Mouse (Mus musculus) stomach, postnatal 0 days (tissue): ENCODE results near the gene Lrrd1. TPM values are rescaled to one million over a fixed set of nuclear protein-coding genes. Genes with fewer than 3 reads are reported as not detected.
A peak's percentile ranks its signal among the peaks of the same experiment; 100 is the strongest.
"Not testable (repeated sequence)": the region's sequence is repeated elsewhere in the genome, so short reads cannot be mapped to it uniquely, and the experiment has no call there.

Experiments
- ATAC-seq: fragments of 200-750 bp; cut with Nextera tagmentation; 2 replicates; pipeline ENCODE4 v1.8.0; 2017; ENCODE audit not compliant: low FRiP score, low TSS enrichment
- DNase-seq: peaks from one replicate; pipeline ENCODE4 v3.0.0-alpha.2; 2016; ENCODE audit warnings: low spot score
- H3K27ac ChIP-seq: fragments of 300-500 bp; sonication (generic); replicated peaks from 2 replicates; pipeline ENCODE4 v1.5.1; 2014; ENCODE audit warnings: mild to moderate bottlenecking, control low read depth
- H3K27me3 ChIP-seq: fragments of 300-500 bp; sonication (generic); 2 replicates; pipeline ENCODE4 v1.6.1; 2014; ENCODE audit warnings: low read length; ENCODE audit not compliant: control insufficient read depth, insufficient read depth
- H3K36me3 ChIP-seq: fragments of 300-500 bp; sonication (generic); 2 replicates; pipeline ENCODE4 v1.6.1; 2014; ENCODE audit warnings: low read length, mixed read lengths; ENCODE audit not compliant: control insufficient read depth, insufficient read depth
- H3K4me1 ChIP-seq: fragments of 300-500 bp; sonication (generic); replicated peaks from 2 replicates; pipeline ENCODE4 v1.6.1; 2014; ENCODE audit warnings: antibody characterized with exemption; ENCODE audit not compliant: control insufficient read depth, insufficient read depth
- H3K4me2 ChIP-seq: fragments of 300-500 bp; sonication (generic); replicated peaks from 2 replicates; pipeline ENCODE4 v1.6.1; 2014; ENCODE audit warnings: low read depth, mild to moderate bottlenecking, control low read depth, moderate library complexity
- H3K4me3 ChIP-seq: fragments of 300-500 bp; sonication (generic); 2 replicates; pipeline ENCODE4 v1.5.1; 2014; ENCODE audit warnings: low read depth, low read length, control low read depth
- H3K9ac ChIP-seq: fragments of 300-500 bp; sonication (generic); 2 replicates; pipeline ENCODE4 v1.6.1; 2014; ENCODE audit warnings: mild to moderate bottlenecking, low read length, control low read depth, mixed read lengths
- H3K9me3 ChIP-seq: fragments of 300-500 bp; sonication (generic); 2 replicates; pipeline ENCODE4 v1.6.1; 2016; ENCODE audit warnings: low read length; ENCODE audit not compliant: control insufficient read depth
- CTCF ChIP-seq: IDR thresholded peaks from 2 replicates; pipeline ENCODE4 v1.5.1; 2016; ENCODE audit warnings: antibody characterized with exemption, low read depth, mild to moderate bottlenecking, moderate library complexity
- EP300 ChIP-seq: optimal IDR thresholded peaks from 2 replicates; pipeline ENCODE3; 2016; ENCODE audit warnings: antibody characterized with exemption
- WGBS: fragments of 180-500 bp; shearing (Covaris S2); extraction: QIAGEN DNeasy Blood & Tissue Kit; methylation state at CpG from one replicate; pipeline ENCODE4 v1.1.7; 2014; 5-methylcytosine and 5-hydroxymethylcytosine counted together
- polyA plus RNA-seq: library from polyadenylated mRNA; unstranded; fragments of >200 nt; fragmentation: Nextera tagmentation; extraction: Ambion mirVana; gene quantifications from 2 replicates; pipeline ENCODE4 v1.2.1, GENCODE M21; 2015

Gene Lrrd1
- polyA plus RNA-seq, 1 experiment from 2014 or later, result not detected

- TF ChIP-seq EP300, result no peak
- no peak for ATAC-seq
- no peaks in the 10 kb centered on the region for H3K4me1 ChIP-seq
- no peaks in the 10 kb centered on the region for H3K27me3 ChIP-seq
- 72% methylated on average over 1 of the region's 1 CpGs for WGBS
- no peaks in the 10 kb centered on the region for H3K9me3 ChIP-seq
- no peaks in the 10 kb centered on the region for H3K36me3 ChIP-seq
- H3K4me3 ChIP-seq, result no peak overlapping the region
- no peak overlapping the region for H3K27ac ChIP-seq
- H3K4me2 ChIP-seq, result no peak overlapping the region
- DNase-seq, result no peak
- H3K9ac ChIP-seq, result no peak overlapping the region
These were observed 27.4 kb downstream of the Lrrd1 start for GRCm38 (mm10) chr5:3872348-3872747.

- Histone ChIP-seq H3K4me2 (no peak overlapping the region), H3K4me3 (no peak overlapping the region), H3K4me1 (no peaks in the 10 kb centered on the region), H3K9ac (no peak overlapping the region), H3K27me3 (no peaks in the 10 kb centered on the region), H3K9me3 (no peaks in the 10 kb centered on the region), H3K36me3 (no peaks in the 10 kb centered on the region), H3K27ac (no peak overlapping the region)
- 67% methylated on average over 3 of the region's 3 CpGs for WGBS
- ATAC-seq, result no peak
- no peak for TF ChIP-seq CTCF
- no peak for TF ChIP-seq EP300
- DNase-seq, result no peak
These were observed 28.5 kb downstream of the Lrrd1 start for GRCm38 (mm10) chr5:3873485-3873884.

GRCm38 (mm10) chr5:3886862-3887261 lies 41.9 kb downstream of the Lrrd1 start:
- not testable (repeated sequence) for H3K4me1 ChIP-seq, H3K36me3 ChIP-seq, DNase-seq, H3K9me3 ChIP-seq, H3K9ac ChIP-seq, H3K4me2 ChIP-seq, ATAC-seq, H3K4me3 ChIP-seq, H3K27me3 ChIP-seq, H3K27ac ChIP-seq
- WGBS, result 81% methylated on average over 7 of the region's 7 CpGs

GRCm38 (mm10) chr5:3889201-3889600 lies 44.2 kb downstream of the Lrrd1 start:
- no peaks in the 10 kb centered on the region for H3K36me3 ChIP-seq
- no peaks in the 10 kb centered on the region for H3K9me3 ChIP-seq
- no peak for TF ChIP-seq EP300
- TF ChIP-seq CTCF, result peak; percentile 24; the same call in 1 of the 2 replicates
- no peak overlapping the region for H3K9ac ChIP-seq
- ATAC-seq (no peak), DNase-seq (no peak)
- no peaks in the 10 kb centered on the region for H3K27me3 ChIP-seq
- no peak overlapping the region for H3K4me3 ChIP-seq
- no peak overlapping the region for H3K27ac ChIP-seq
- H3K4me1 ChIP-seq, result no peaks in the 10 kb centered on the region
- H3K4me2 ChIP-seq, result no peak overlapping the region

- H3K36me3 ChIP-seq, DNase-seq, H3K27ac ChIP-seq, H3K4me1 ChIP-seq, H3K27me3 ChIP-seq, H3K9me3 ChIP-seq: not testable (repeated sequence)
- H3K4me2 ChIP-seq, result peak within 1 kb of the TSS; percentile 61
- peak; percentile 49 for TF ChIP-seq CTCF
- H3K4me3 ChIP-seq, result peak within 1 kb of the TSS; percentile 40
- H3K9ac ChIP-seq, result peak within 1 kb of the TSS; percentile 32; the same call in 1 of the 2 replicates
- peak; percentile 100 for ATAC-seq
- WGBS, result 0% methylated on average over 7 of the region's 47 CpGs
These were observed 48.7 kb downstream of the Lrrd1 start, which contains the start of gene Mterf1a for GRCm38 (mm10) chr5:3893459-3894293. Mterf1a (minus strand) TSS chr5:3893933.

GRCm38 (mm10) chr5:3894294-3894619 lies 49.3 kb downstream of the Lrrd1 start:
- WGBS, result 94% methylated on average over 4 of the region's 4 CpGs
- not testable (repeated sequence) for H3K9ac ChIP-seq, H3K4me3 ChIP-seq, H3K9me3 ChIP-seq, H3K36me3 ChIP-seq, H3K27ac ChIP-seq, H3K4me2 ChIP-seq, H3K4me1 ChIP-seq, H3K27me3 ChIP-seq, ATAC-seq, DNase-seq
